Mouse (Mus musculus): ENCODE measurements around the gene Gm43517.

The Gm43517 gene

GRCm38 (mm10) chr12:49386081-49386805 lies 1.3 kb downstream of the Gm43517 start:
- no peak for DNase-seq

- DNase-seq = no peak
These were observed 3.1 kb downstream of the Gm43517 start for GRCm38 (mm10) chr12:49387856-49388598.

GRCm38 (mm10) chr12:49389666-49390065 lies 4.7 kb downstream of the Gm43517 start:
- no peak for DNase-seq

GRCm38 (mm10) chr12:49390257-49390656 lies 5.3 kb downstream of the Gm43517 start:
- no peak for DNase-seq

- DNase-seq = no peak
These were observed 5.9 kb downstream of the Gm43517 start for GRCm38 (mm10) chr12:49390926-49391304.

GRCm38 (mm10) chr12:49391305-49392040 lies 6.5 kb downstream of the Gm43517 start:
- peak; percentile 71 for DNase-seq

GRCm38 (mm10) chr12:49392041-49392390 lies 7.0 kb downstream of the Gm43517 start:
- no peak for DNase-seq

- DNase-seq = no peak
These were observed 7.9 kb downstream of the Gm43517 start for GRCm38 (mm10) chr12:49392876-49393275.

- no peak for DNase-seq
These were observed 8.7 kb downstream of the Gm43517 start for GRCm38 (mm10) chr12:49393639-49394038.

- DNase-seq = no peak
These were observed 9.2 kb downstream of the Gm43517 start for GRCm38 (mm10) chr12:49394181-49394580.

GRCm38 (mm10) chr12:49394836-49395235 lies 9.9 kb downstream of the Gm43517 start:
- no peak for DNase-seq

- DNase-seq = no peak
These were observed 11.0 kb downstream of the Gm43517 start for GRCm38 (mm10) chr12:49395969-49396368.

GRCm38 (mm10) chr12:49396776-49397175 lies 11.8 kb downstream of the Gm43517 start:
- no peak for DNase-seq

- no peak for DNase-seq
These were observed 12.6 kb downstream of the Gm43517 start for GRCm38 (mm10) chr12:49397443-49398162.

GRCm38 (mm10) chr12:49398163-49398540 lies 13.2 kb downstream of the Gm43517 start:
- DNase-seq = no peak

GRCm38 (mm10) chr12:49398636-49399035 lies 13.7 kb downstream of the Gm43517 start:
- no peak for DNase-seq

GRCm38 (mm10) chr12:49399611-49400010 lies 14.6 kb downstream of the Gm43517 start:
- no peak for DNase-seq

- DNase-seq = no peak
These were observed 15.3 kb downstream of the Gm43517 start for GRCm38 (mm10) chr12:49400036-49400852.

- no peak for DNase-seq
These were observed 15.8 kb downstream of the Gm43517 start for GRCm38 (mm10) chr12:49400853-49401118.

GRCm38 (mm10) chr12:49401119-49401795 lies 16.3 kb downstream of the Gm43517 start:
- no peak for DNase-seq

- no peak for DNase-seq
These were observed 16.8 kb downstream of the Gm43517 start for GRCm38 (mm10) chr12:49401796-49402130.

- no peak for DNase-seq
These were observed 24.9 kb downstream of the Gm43517 start for GRCm38 (mm10) chr12:49409833-49410232.
